Mouse (Mus musculus) midbrain, embryonic 14.5 days (tissue): ENCODE results near the gene Arhgap22. TPM values are rescaled to one million over a fixed set of nuclear protein-coding genes. Genes with fewer than 3 reads are reported as not detected.

Source experiments
- ATAC-seq: fragments of 200-750 bp; cut with Nextera tagmentation; 2 replicates; pipeline ENCODE4 v1.8.0; 2017; ENCODE audit warnings: moderate number of reproducible peaks, moderate library complexity; ENCODE audit not compliant: low FRiP score, low TSS enrichment
- DNase-seq: peaks from one replicate; pipeline ENCODE4 v3.0.0-alpha.2; 2015
- H3K27ac ChIP-seq: fragments of 300-500 bp; sonication (generic); replicated peaks from 2 replicates; pipeline ENCODE4 v1.5.1; 2014; ENCODE audit warnings: mild to moderate bottlenecking, low read depth, low read length, moderate library complexity
- H3K27me3 ChIP-seq: fragments of 300-500 bp; sonication (generic); 2 replicates; pipeline ENCODE4 v1.6.1; 2014; ENCODE audit warnings: low read length, control low read depth, mixed read lengths; ENCODE audit not compliant: control insufficient read depth, insufficient read depth
- H3K36me3 ChIP-seq: fragments of 300-500 bp; sonication (generic); 2 replicates; pipeline ENCODE4 v1.6.1; 2014; ENCODE audit warnings: low read length, control low read depth; ENCODE audit not compliant: control insufficient read depth, insufficient read depth
- H3K4me1 ChIP-seq: fragments of 300-500 bp; sonication (generic); 2 replicates; pipeline ENCODE4 v1.6.1; 2014; ENCODE audit warnings: mild to moderate bottlenecking, antibody characterized with exemption, low read length, control low read depth; ENCODE audit not compliant: control insufficient read depth, insufficient read depth
- H3K4me2 ChIP-seq: fragments of 300-500 bp; sonication (generic); 2 replicates; pipeline ENCODE4 v1.6.1; 2014; ENCODE audit warnings: mild to moderate bottlenecking, low read length, moderate library complexity
- H3K4me3 ChIP-seq: fragments of 300-500 bp; sonication (generic); replicated peaks from 2 replicates; pipeline ENCODE4 v1.5.1; 2014; ENCODE audit warnings: low read depth, low read length
- H3K9ac ChIP-seq: fragments of 300-500 bp; sonication (generic); replicated peaks from 2 replicates; pipeline ENCODE4 v1.6.1; 2014; ENCODE audit warnings: mild to moderate bottlenecking, low read length, moderate library complexity
- H3K9me3 ChIP-seq: fragments of 300-500 bp; sonication (generic); 2 replicates; pipeline ENCODE4 v1.6.1; 2016; ENCODE audit warnings: low read length, control low read depth, mixed read lengths; ENCODE audit not compliant: control insufficient read depth
- WGBS: fragments of 180-500 bp; shearing (Covaris S2); extraction: QIAGEN DNeasy Blood & Tissue Kit; methylation state at CpG from one replicate; pipeline ENCODE4 v1.1.7; 2014; 5-methylcytosine and 5-hydroxymethylcytosine counted together
- polyA plus RNA-seq: library from polyadenylated mRNA; unstranded; fragments of >200 nt; fragmentation: Nextera tagmentation; extraction: Ambion mirVana; gene quantifications from 2 replicates; pipeline ENCODE4 v1.2.1, GENCODE M21; 2014

The Arhgap22 gene
- polyA plus RNA-seq, 1 experiment from 2014 or later = 1.4 TPM

- Histone ChIP-seq H3K4me3 (no peak overlapping the region), H3K27me3 (peaks cover 31% of the 10 kb centered on the region), H3K4me1 (no peaks in the 10 kb centered on the region), H3K27ac (no peak overlapping the region), H3K4me2 (no peak overlapping the region), H3K9ac (no peak overlapping the region), H3K36me3 (no peaks in the 10 kb centered on the region), H3K9me3 (no peaks in the 10 kb centered on the region)
- ATAC-seq (no peak), DNase-seq (no peak)
- WGBS = 75% methylated on average over 6 of the region's 6 CpGs
Measured at GRCm38 (mm10) chr14:33351984-33352722, 138.3 kb downstream of the Arhgap22 start.

GRCm38 (mm10) chr14:33352890-33353289 is 139.1 kb downstream of the Arhgap22 start:
- H3K4me1 ChIP-seq = no peaks in the 10 kb centered on the region
- peaks cover 31% of the 10 kb centered on the region for H3K27me3 ChIP-seq
- H3K4me2 ChIP-seq = no peak overlapping the region
- WGBS = 86% methylated on average over 6 of the region's 6 CpGs
- no peak overlapping the region for H3K9ac ChIP-seq
- no peak overlapping the region for H3K27ac ChIP-seq
- no peak overlapping the region for H3K4me3 ChIP-seq
- no peaks in the 10 kb centered on the region for H3K36me3 ChIP-seq
- DNase-seq (no peak), ATAC-seq (no peak)
- no peaks in the 10 kb centered on the region for H3K9me3 ChIP-seq

- Histone ChIP-seq H3K27ac (no peak overlapping the region), H3K4me3 (no peak overlapping the region), H3K9ac (no peak overlapping the region), H3K4me2 (no peak overlapping the region), H3K9me3 (no peaks in the 10 kb centered on the region), H3K36me3 (no peaks in the 10 kb centered on the region), H3K27me3 (peaks cover 25% of the 10 kb centered on the region), H3K4me1 (no peaks in the 10 kb centered on the region)
- ATAC-seq = no peak
- WGBS = 85% methylated on average over 5 of the region's 5 CpGs
- no peak for DNase-seq
Measured at GRCm38 (mm10) chr14:33355276-33355675, 141.4 kb downstream of the Arhgap22 start.

GRCm38 (mm10) chr14:33357600-33358368 is 144.0 kb downstream of the Arhgap22 start:
- ATAC-seq = no peak

GRCm38 (mm10) chr14:33358891-33359290 is 145.1 kb downstream of the Arhgap22 start:
- 90% methylated on average over 8 of the region's 8 CpGs for WGBS
- Histone ChIP-seq H3K4me1 (no peaks in the 10 kb centered on the region), H3K4me3 (no peak overlapping the region), H3K27ac (no peak overlapping the region), H3K36me3 (no peaks in the 10 kb centered on the region), H3K9me3 (no peaks in the 10 kb centered on the region), H3K4me2 (no peak overlapping the region), H3K9ac (no peak overlapping the region), H3K27me3 (no peaks in the 10 kb centered on the region)
- DNase-seq (no peak), ATAC-seq (no peak)

More at GRCm38 (mm10) chr14:33357600-33358368, 144.0 kb downstream of the Arhgap22 start:
- H3K4me1 ChIP-seq = no peaks in the 10 kb centered on the region
- H3K27ac ChIP-seq = no peak overlapping the region
- no peak overlapping the region for H3K4me3 ChIP-seq
- WGBS = 71% methylated on average over 12 of the region's 12 CpGs
- no peak for DNase-seq
- H3K36me3 ChIP-seq = no peaks in the 10 kb centered on the region
- H3K9me3 ChIP-seq = no peaks in the 10 kb centered on the region
- no peaks in the 10 kb centered on the region for H3K27me3 ChIP-seq
- H3K4me2 ChIP-seq = no peak overlapping the region
- H3K9ac ChIP-seq = no peak overlapping the region

GRCm38 (mm10) chr14:33361546-33361945 is 147.7 kb downstream of the Arhgap22 start:
- WGBS = 66% methylated on average over 4 of the region's 4 CpGs
- ATAC-seq = no peak

GRCm38 (mm10) chr14:33362122-33362521 is 148.3 kb downstream of the Arhgap22 start:
- DNase-seq (no peak), ATAC-seq (no peak)
- Histone ChIP-seq H3K9ac (no peak overlapping the region), H3K27ac (no peak overlapping the region), H3K4me2 (no peak overlapping the region), H3K9me3 (no peaks in the 10 kb centered on the region), H3K4me1 (peaks cover 2% of the 10 kb centered on the region; the same call in 1 of the 2 replicates), H3K4me3 (no peak overlapping the region), H3K36me3 (no peaks in the 10 kb centered on the region), H3K27me3 (no peaks in the 10 kb centered on the region)
- 73% methylated on average over 14 of the region's 14 CpGs for WGBS

More at GRCm38 (mm10) chr14:33361546-33361945, 147.7 kb downstream of the Arhgap22 start:
- Histone ChIP-seq H3K27me3 (no peaks in the 10 kb centered on the region), H3K4me2 (no peak overlapping the region), H3K4me3 (no peak overlapping the region), H3K27ac (no peak overlapping the region), H3K9ac (no peak overlapping the region), H3K4me1 (no peaks in the 10 kb centered on the region), H3K9me3 (no peaks in the 10 kb centered on the region), H3K36me3 (no peaks in the 10 kb centered on the region)
- no peak for DNase-seq

- H3K27me3 ChIP-seq = no peaks in the 10 kb centered on the region
- ATAC-seq (no peak), DNase-seq (no peak)
- no peak overlapping the region for H3K9ac ChIP-seq
- no peak overlapping the region for H3K27ac ChIP-seq
- H3K9me3 ChIP-seq = no peaks in the 10 kb centered on the region
- whole genome bisulfite sequencing = 46% methylated on average over 10 of the region's 10 CpGs
- H3K4me1 ChIP-seq = peaks cover 5% of the 10 kb centered on the region; the same call in 1 of the 2 replicates
- no peak overlapping the region for H3K4me3 ChIP-seq
- H3K4me2 ChIP-seq = no peak overlapping the region
- no peaks in the 10 kb centered on the region for H3K36me3 ChIP-seq
Measured at GRCm38 (mm10) chr14:33362807-33363206, 149.0 kb downstream of the Arhgap22 start.
